Mouse (Mus musculus): ENCODE measurements at regions not wholly inside any gene's neighbourhood (a gene's known extent, or its start where the extent isn't known, plus 50 kb on each side); places are given as distances from the start of the nearest gene placed in this dataset.

DNA sequence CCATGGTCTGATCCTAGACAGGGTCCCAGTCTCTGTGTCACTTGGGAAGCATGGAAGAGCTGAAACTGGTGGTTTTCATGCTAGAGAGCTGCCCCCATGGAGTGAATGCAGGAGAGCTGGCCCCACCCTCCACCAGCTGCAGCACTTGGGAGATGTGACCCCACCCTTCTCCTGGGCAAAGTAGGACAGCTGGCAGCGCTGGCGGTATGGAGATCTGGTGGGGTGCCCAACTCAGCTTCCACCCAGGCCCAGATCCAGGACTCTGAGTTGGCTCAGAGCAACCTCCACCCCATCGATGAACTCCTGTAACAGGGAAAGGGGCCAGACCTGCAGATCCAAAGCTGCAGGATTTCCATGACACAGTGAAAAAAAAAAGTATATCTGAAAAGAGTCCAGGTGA lies 115.3 kb upstream of the Flrt2 start:
- DNase-seq, result peak; percentile 49

DNA sequence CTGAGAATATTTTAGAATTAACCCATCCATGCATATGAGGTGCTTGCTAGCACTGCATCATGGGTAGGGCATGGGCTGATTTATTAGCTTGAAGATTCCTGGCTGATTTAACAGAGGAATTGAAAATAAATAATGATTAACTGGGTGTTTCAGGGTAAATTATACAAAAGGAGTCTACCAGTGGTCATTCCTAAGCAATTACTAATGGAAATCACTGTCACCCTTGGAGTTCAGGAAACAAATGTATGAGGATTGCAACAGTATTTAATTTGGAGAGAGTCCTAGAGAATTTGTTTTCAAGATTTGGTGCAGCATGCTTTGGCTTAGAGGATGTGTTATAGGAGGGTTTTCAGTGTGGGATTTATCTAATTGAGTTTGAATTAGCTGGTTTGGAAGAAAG lies 103.0 kb upstream of the Flrt2 start:
- no peak for DNase-seq

DNA sequence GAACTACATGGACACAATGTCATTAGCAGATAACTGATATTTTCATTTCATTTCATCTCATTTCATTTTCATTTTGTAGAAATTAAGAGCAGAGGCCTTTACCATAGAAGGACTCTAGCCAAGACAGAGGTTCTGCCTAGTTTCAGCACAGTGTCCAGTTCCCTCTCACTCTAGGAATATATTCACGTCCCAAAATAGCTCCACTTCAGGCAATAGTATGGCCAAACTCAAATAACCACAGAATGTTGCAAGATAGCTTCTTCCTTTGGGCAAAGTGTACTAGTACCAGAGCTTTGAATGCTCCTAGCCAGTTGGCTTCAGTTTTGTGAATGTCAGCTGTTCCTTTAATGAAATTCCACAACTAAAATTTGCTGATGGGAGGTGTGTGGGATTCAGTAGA lies 72.7 kb upstream of the Flrt2 start:
- no peak for DNase-seq

DNA sequence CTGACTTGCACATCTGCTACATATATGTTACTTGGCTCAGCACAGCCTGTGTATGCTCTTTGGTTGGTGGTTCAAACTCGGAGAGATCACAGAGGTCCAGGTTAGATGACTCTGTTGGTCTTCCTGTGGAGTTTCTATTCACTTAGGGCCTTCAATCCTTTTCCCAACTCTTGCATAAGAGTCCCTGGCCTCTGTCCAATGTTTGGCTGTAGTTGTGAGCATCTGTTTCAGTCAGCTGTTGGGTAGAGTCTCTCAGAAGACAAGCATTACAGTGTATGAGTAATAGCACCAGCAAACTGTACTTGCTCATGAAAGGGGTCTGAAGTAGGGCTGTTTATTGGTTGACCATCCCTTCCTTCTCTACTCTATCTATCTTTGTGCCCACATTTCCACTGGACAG lies 61.0 kb upstream of the Flrt2 start:
- DNase-seq, result peak; percentile 52

DNA sequence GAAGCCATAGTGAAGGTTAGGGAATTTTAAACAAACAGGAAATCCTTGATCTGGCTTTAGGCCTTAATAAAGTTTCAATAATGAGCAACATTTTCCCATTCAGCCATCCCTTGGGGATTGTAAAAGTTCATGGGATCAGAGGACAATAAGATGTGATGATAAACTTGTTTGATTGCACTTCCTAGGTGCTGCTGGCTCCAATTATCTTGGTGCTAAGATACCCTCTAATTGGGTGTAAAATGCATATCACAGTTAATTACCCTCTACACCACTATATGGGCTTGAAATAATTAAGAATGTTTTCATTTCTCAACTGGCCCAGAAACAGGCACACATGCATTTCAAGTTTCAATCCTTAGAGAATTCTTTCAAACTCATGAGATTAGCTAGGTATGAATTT lies 55.4 kb upstream of the Flrt2 start:
- no peak for DNase-seq

DNA sequence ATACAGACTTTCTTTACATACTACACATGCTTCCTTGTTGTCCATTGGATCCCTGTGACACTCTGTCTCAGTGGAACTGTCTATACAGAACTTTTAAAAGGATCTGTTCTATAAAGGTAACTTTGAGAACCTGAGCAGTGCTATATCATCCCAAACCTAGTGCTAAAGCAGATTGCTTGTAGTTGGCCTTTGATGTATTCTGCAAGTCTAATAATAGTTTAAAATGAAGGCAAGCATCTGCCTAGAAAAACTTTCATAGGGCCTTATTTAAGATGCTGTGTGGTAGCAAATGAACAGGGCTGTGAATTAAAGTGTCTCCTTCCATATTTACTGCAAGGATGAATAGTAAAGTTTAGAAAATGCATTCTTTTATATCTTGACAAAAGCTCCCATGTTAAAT lies 52.1 kb upstream of the Flrt2 start:
- no peak for DNase-seq

DNA sequence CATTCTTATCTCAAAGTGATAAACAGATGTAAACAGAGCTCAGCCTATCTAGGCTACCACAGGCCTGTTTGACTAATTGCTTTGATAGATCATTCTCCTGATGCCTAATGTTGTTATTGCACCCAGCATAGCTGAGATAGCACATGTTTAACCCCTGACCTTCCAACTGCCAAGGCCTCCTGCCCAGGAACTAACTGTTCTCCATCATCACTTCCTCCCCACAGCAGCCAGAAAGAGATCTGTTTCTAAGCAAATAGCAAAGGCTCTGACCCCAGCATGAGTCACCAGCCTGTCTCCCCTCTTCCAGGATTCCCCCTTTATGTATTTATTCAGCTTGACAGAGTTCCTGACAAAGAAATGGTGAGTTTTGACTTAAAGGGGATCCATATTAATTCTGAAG lies 50.4 kb upstream of the Flrt2 start:
- DNase-seq, result no peak
